Mouse (Mus musculus) embryonic facial prominence, embryonic 11.5 days (tissue): ENCODE results near the gene Pskh1. TPM values are rescaled to one million over a fixed set of nuclear protein-coding genes. Genes with fewer than 3 reads are reported as not detected.

Experiments used
- ATAC-seq: fragments of 200-750 bp; cut with Nextera tagmentation; replicated peaks from 2 replicates; pipeline ENCODE4 v1.8.0; 2017; ENCODE audit warnings: low read depth; ENCODE audit not compliant: insufficient number of reproducible peaks, low FRiP score, low TSS enrichment
- DNase-seq: peaks from one replicate; pipeline ENCODE4 v3.0.0-alpha.2; 2015; ENCODE audit warnings: low spot score
- H3K27ac ChIP-seq: fragments of 300-500 bp; sonication (generic); replicated peaks from 2 replicates; pipeline ENCODE4 v1.5.1; 2014; ENCODE audit warnings: mild to moderate bottlenecking, low read depth, low read length, control low read depth
- H3K27me3 ChIP-seq: fragments of 300-500 bp; sonication (generic); 2 replicates; pipeline ENCODE4 v1.6.1; 2014; ENCODE audit warnings: mild to moderate bottlenecking, low read length, moderate library complexity, mixed read lengths; ENCODE audit not compliant: control insufficient read depth, insufficient read depth
- H3K36me3 ChIP-seq: fragments of 300-500 bp; sonication (generic); replicated peaks from 2 replicates; pipeline ENCODE4 v1.6.1; 2014; ENCODE audit warnings: low read depth, mild to moderate bottlenecking, low read length, moderate library complexity, mixed read lengths; ENCODE audit not compliant: control insufficient read depth, insufficient read depth
- H3K4me1 ChIP-seq: fragments of 300-500 bp; sonication (generic); 2 replicates; pipeline ENCODE4 v1.6.1; 2014; ENCODE audit warnings: low read length, mixed read lengths; ENCODE audit not compliant: control insufficient read depth, insufficient read depth
- H3K4me2 ChIP-seq: fragments of 300-500 bp; sonication (generic); 2 replicates; pipeline ENCODE4 v1.6.1; 2014; ENCODE audit warnings: low read depth, mild to moderate bottlenecking, control low read depth, low read length, moderate library complexity
- H3K4me3 ChIP-seq: fragments of 300-500 bp; sonication (generic); 2 replicates; pipeline ENCODE4 v1.5.1; 2014; ENCODE audit warnings: low read depth, low read length, control low read depth
- H3K9ac ChIP-seq: fragments of 300-500 bp; sonication (generic); replicated peaks from 2 replicates; pipeline ENCODE4 v1.6.1; 2014; ENCODE audit warnings: mild to moderate bottlenecking, control low read depth, low read length
- H3K9me3 ChIP-seq: fragments of 300-500 bp; sonication (generic); replicated peaks from 2 replicates; pipeline ENCODE4 v1.6.1; 2016; ENCODE audit warnings: mild to moderate bottlenecking, low read length, inconsistent platforms, mixed read lengths; ENCODE audit not compliant: control insufficient read depth
- WGBS: fragments of 180-500 bp; shearing (Covaris S2); extraction: QIAGEN DNeasy Blood & Tissue Kit; methylation state at CpG from one replicate; pipeline ENCODE4 v1.1.7; 2014; 5-methylcytosine and 5-hydroxymethylcytosine counted together
- polyA plus RNA-seq: library from polyadenylated mRNA; unstranded; fragments of >200 nt; fragmentation: Nextera tagmentation; extraction: Ambion mirVana; gene quantifications from 2 replicates; pipeline ENCODE4 v1.2.1, GENCODE M21; 2014

The Pskh1 gene
- polyA plus RNA-seq, 1 experiment from 2014 or later: 16.8 TPM

GRCm38 (mm10) chr8:105900941-105901616, 838 bp downstream of the Pskh1 start:
- Histone ChIP-seq H3K27me3 (no peaks in the 10 kb centered on the region), H3K4me1 (no peaks in the 10 kb centered on the region), H3K27ac (peak overlapping the region; percentile 76), H3K9ac (peak overlapping the region; percentile 99), H3K4me2 (peak overlapping the region; percentile 77), H3K36me3 (no peaks in the 10 kb centered on the region), H3K4me3 (peak overlapping the region; percentile 98), H3K9me3 (no peaks in the 10 kb centered on the region)
- WGBS: 35% methylated on average over 16 of the region's 16 CpGs
- DNase-seq: peak; percentile 12
- ATAC-seq: no peak

- ATAC-seq (no peak), DNase-seq (no peak)
- 79% methylated on average over 3 of the region's 3 CpGs for WGBS
- H3K36me3 ChIP-seq: peaks cover 2% of the 10 kb centered on the region; the same call in 1 of the 2 replicates
- H3K27ac ChIP-seq: no peak overlapping the region
- no peaks in the 10 kb centered on the region for H3K4me1 ChIP-seq
- H3K4me3 ChIP-seq: no peak overlapping the region
- H3K27me3 ChIP-seq: no peaks in the 10 kb centered on the region
- H3K4me2 ChIP-seq: no peak overlapping the region
- no peaks in the 10 kb centered on the region for H3K9me3 ChIP-seq
- no peak overlapping the region for H3K9ac ChIP-seq
These were observed 19.1 kb downstream of the Pskh1 start for GRCm38 (mm10) chr8:105919390-105919789.

- Histone ChIP-seq H3K4me3 (no peak overlapping the region), H3K9me3 (no peaks in the 10 kb centered on the region), H3K27ac (no peak overlapping the region), H3K4me1 (no peaks in the 10 kb centered on the region), H3K36me3 (no peaks in the 10 kb centered on the region), H3K27me3 (no peaks in the 10 kb centered on the region), H3K9ac (no peak overlapping the region), H3K4me2 (no peak overlapping the region)
- 71% methylated on average over 3 of the region's 3 CpGs for WGBS
- no peak for DNase-seq
- ATAC-seq: no peak
These were observed 24.9 kb downstream of the Pskh1 start for GRCm38 (mm10) chr8:105925123-105925522.

- H3K9me3 ChIP-seq: no peaks in the 10 kb centered on the region
- DNase-seq (peak; percentile 79), ATAC-seq (0 out of 2 replicates have a peak, but pooled peaks have one; percentile 50)
- H3K27me3 ChIP-seq: no peaks in the 10 kb centered on the region
- 16% methylated on average over 8 of the region's 8 CpGs for WGBS
- H3K4me3 ChIP-seq: no peak overlapping the region
- H3K4me2 ChIP-seq: no peak overlapping the region
- H3K36me3 ChIP-seq: no peaks in the 10 kb centered on the region
- no peaks in the 10 kb centered on the region for H3K4me1 ChIP-seq
- no peak overlapping the region for H3K27ac ChIP-seq
- H3K9ac ChIP-seq: peak overlapping the region; percentile 43
These were observed 30.4 kb downstream of the Pskh1 start for GRCm38 (mm10) chr8:105930602-105931001.

DNA sequence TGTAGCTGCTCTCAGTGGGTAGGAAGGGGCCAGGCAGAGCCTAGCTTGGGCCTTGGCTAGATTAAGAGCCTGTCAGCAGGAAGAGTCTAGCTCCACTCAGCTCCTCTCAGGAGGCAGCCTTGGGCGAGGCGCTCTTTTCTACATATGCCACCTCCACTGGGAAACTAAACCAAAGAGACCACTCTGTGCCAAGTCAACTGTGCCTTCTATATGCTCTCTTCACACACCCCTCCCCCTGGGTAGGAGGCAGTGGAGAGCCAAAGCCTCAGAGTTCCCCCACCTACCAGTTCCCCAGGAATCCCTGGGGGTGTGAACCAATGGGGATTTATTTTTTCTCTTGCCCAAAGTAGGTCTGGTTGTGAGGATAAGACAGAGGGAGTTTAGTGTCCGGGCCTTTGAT, 31.0 kb downstream of the Pskh1 start:
- Histone ChIP-seq H3K4me3 (no peak overlapping the region), H3K9me3 (no peaks in the 10 kb centered on the region), H3K27me3 (no peaks in the 10 kb centered on the region), H3K4me2 (no peak overlapping the region), H3K27ac (no peak overlapping the region), H3K9ac (no peak overlapping the region), H3K4me1 (no peaks in the 10 kb centered on the region; the same call in 1 of the 2 replicates), H3K36me3 (no peaks in the 10 kb centered on the region)
- 95% methylated on average over 3 of the region's 3 CpGs for WGBS
- no peak for DNase-seq
- no peak for ATAC-seq

DNA sequence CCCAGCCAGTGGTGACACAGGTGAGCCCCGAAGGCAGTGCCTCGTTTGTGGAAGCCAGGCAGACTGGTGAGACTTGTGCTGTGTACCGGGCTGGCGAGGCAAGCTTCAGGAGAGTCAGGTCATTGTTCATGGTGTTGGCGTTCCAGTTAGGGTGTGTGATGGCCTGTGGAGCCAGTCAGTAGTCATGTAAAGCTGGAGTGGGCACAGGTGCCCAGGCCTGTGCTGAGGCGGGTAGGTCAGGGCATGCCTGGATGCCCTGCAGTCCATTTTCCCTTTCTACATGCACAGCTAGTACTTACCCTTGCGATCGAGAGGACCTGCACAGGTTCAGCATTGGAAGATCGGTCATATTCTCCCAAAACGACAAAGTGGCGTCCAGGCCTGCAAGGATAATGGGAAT, 32.3 kb downstream of the Pskh1 start:
- H3K9ac ChIP-seq: no peak overlapping the region
- no peaks in the 10 kb centered on the region for H3K36me3 ChIP-seq
- H3K9me3 ChIP-seq: no peaks in the 10 kb centered on the region
- H3K4me3 ChIP-seq: no peak overlapping the region
- no peaks in the 10 kb centered on the region for H3K27me3 ChIP-seq
- 86% methylated on average over 11 of the region's 11 CpGs for WGBS
- H3K4me2 ChIP-seq: no peak overlapping the region
- DNase-seq (no peak), ATAC-seq (no peak)
- H3K4me1 ChIP-seq: no peaks in the 10 kb centered on the region; the same call in 1 of the 2 replicates
- no peak overlapping the region for H3K27ac ChIP-seq

- Histone ChIP-seq H3K4me3 (no peak within 1 kb of the TSS), H3K9ac (no peak within 1 kb of the TSS), H3K9me3 (no peaks in the 10 kb centered on the region), H3K4me1 (no peaks in the 10 kb centered on the region; the same call in 1 of the 2 replicates), H3K36me3 (no peaks in the 10 kb centered on the region), H3K27ac (no peak within 1 kb of the TSS), H3K27me3 (no peaks in the 10 kb centered on the region), H3K4me2 (no peak within 1 kb of the TSS)
- 91% methylated on average over 2 of the region's 2 CpGs for WGBS
- DNase-seq: no peak
- ATAC-seq: no peak
These were observed 33.5 kb downstream of the Pskh1 start, which contains the start of gene Ctrl for GRCm38 (mm10) chr8:105933762-105934161. Gene Ctrl, minus strand, starts transcription at chr8:105933862.

GRCm38 (mm10) chr8:105935105-105935504, 34.9 kb downstream of the Pskh1 start:
- H3K27me3 ChIP-seq: no peaks in the 10 kb centered on the region
- H3K4me3 ChIP-seq: no peak overlapping the region
- no peaks in the 10 kb centered on the region for H3K36me3 ChIP-seq
- H3K9me3 ChIP-seq: no peaks in the 10 kb centered on the region
- no peaks in the 10 kb centered on the region; the same call in 1 of the 2 replicates for H3K4me1 ChIP-seq
- 79% methylated on average over 6 of the region's 6 CpGs for WGBS
- DNase-seq: no peak
- no peak overlapping the region for H3K4me2 ChIP-seq
- H3K27ac ChIP-seq: no peak overlapping the region
- no peak for ATAC-seq
- H3K9ac ChIP-seq: no peak overlapping the region
